Mouse (Mus musculus): ENCODE measurements around the gene Ubap1.

Gene Ubap1

DNA sequence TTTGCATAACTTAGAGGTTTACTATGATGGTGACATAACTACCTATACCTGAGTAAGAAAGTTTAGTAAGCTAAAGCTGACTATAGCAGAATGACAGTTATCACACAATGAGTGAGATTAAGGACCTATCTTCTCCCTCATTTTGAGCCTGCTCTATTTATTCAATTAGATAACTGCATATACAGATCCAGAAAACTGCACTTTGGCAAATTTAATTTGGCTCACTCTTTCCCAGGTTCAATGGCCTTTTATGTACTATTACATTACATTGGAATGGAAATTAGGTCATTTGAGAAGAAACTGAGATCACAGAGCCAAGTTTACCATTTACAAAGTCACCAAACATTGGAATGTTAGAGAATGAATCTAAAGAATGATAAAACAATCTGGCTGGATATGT is 68.2 kb downstream of the Ubap1 start:
- no peak for DNase-seq (ENCODE audit: low read depth)

GRCm38 (mm10) chr4:41438931-41439330 is 90.1 kb downstream of the Ubap1 start:
- DNase-seq (ENCODE audit: low read depth): no peak

Measured in c-Kit-positive CD71-negative TER-119-negative erythroid progenitor cells, embryonic 14.5 days (primary cell).